Mouse (Mus musculus) heart, embryonic 11.5 days (tissue): Measurements from ENCODE around the gene Lars2. TPM values are rescaled to one million over a fixed set of nuclear protein-coding genes. Genes with fewer than 3 reads are reported as not detected.

Experiments
- ATAC-seq: fragments of 200-750 bp; cut with Nextera tagmentation; replicated peaks from 2 replicates; pipeline ENCODE4 v1.8.0; 2017; ENCODE audit warnings: moderate library complexity; ENCODE audit not compliant: insufficient number of reproducible peaks, low FRiP score, low TSS enrichment
- H3K27ac ChIP-seq: fragments of 300-500 bp; sonication (generic); 2 replicates; pipeline ENCODE4 v1.5.1; 2014; ENCODE audit warnings: mild to moderate bottlenecking, low read depth, low read length
- H3K27me3 ChIP-seq: fragments of 300-500 bp; sonication (generic); 2 replicates; pipeline ENCODE4 v1.6.1; 2014; ENCODE audit warnings: mild to moderate bottlenecking, low read length, mixed read lengths; ENCODE audit not compliant: control insufficient read depth, insufficient read depth
- H3K36me3 ChIP-seq: fragments of 300-500 bp; sonication (generic); 2 replicates; pipeline ENCODE4 v1.6.1; 2014; ENCODE audit warnings: mild to moderate bottlenecking, low read length, moderate library complexity, mixed read lengths; ENCODE audit not compliant: control insufficient read depth, insufficient read depth
- H3K4me1 ChIP-seq: fragments of 300-500 bp; sonication (generic); 2 replicates; pipeline ENCODE4 v1.6.1; 2014; ENCODE audit warnings: low read length; ENCODE audit not compliant: control insufficient read depth, insufficient read depth
- H3K4me2 ChIP-seq: fragments of 300-500 bp; sonication (generic); 2 replicates; pipeline ENCODE4 v1.6.1; 2014; ENCODE audit warnings: mild to moderate bottlenecking, moderate library complexity
- H3K4me3 ChIP-seq: fragments of 300-500 bp; sonication (generic); 2 replicates; pipeline ENCODE4 v1.5.1; 2014; ENCODE audit warnings: low read depth, low read length
- H3K9ac ChIP-seq: fragments of 300-500 bp; sonication (generic); 2 replicates; pipeline ENCODE4 v1.6.1; 2014; ENCODE audit warnings: mild to moderate bottlenecking, low read depth, low read length, moderate library complexity
- H3K9me3 ChIP-seq: fragments of 300-500 bp; sonication (generic); replicated peaks from 2 replicates; pipeline ENCODE4 v1.6.1; 2016; ENCODE audit warnings: low read length; ENCODE audit not compliant: control insufficient read depth
- WGBS: fragments of 180-500 bp; shearing (Covaris S2); extraction: QIAGEN DNeasy Blood & Tissue Kit; methylation state at CpG from one replicate; pipeline ENCODE4 v1.1.7; 2014; ENCODE audit not compliant: insufficient replicate concordance; 5-methylcytosine and 5-hydroxymethylcytosine counted together
- polyA plus RNA-seq: library from polyadenylated mRNA; unstranded; fragments of >200 nt; fragmentation: Nextera tagmentation; extraction: Ambion mirVana; gene quantifications from 2 replicates; pipeline ENCODE4 v1.2.1, GENCODE M21; 2014

Gene Lars2
- polyA plus RNA-seq, 1 experiment from 2014 or later = 1,126 TPM

GRCm38 (mm10) chr9:123485561-123485960 is 118.8 kb downstream of the Lars2 start:
- no peaks in the 10 kb centered on the region for H3K9me3 ChIP-seq
- no peak for ATAC-seq
- H3K4me3 ChIP-seq = no peak overlapping the region
- peaks cover 3% of the 10 kb centered on the region; the same call in 1 of the 2 replicates for H3K36me3 ChIP-seq
- H3K27me3 ChIP-seq = no peaks in the 10 kb centered on the region
- no peak overlapping the region for H3K9ac ChIP-seq
- 94% methylated on average over 4 of the region's 4 CpGs for WGBS
- H3K4me2 ChIP-seq = no peak overlapping the region
- peaks cover 62% of the 10 kb centered on the region for H3K4me1 ChIP-seq
- no peak overlapping the region for H3K27ac ChIP-seq

- Histone ChIP-seq H3K9me3 (no peaks in the 10 kb centered on the region), H3K36me3 (peaks cover 3% of the 10 kb centered on the region; the same call in 1 of the 2 replicates), H3K4me1 (peaks cover 62% of the 10 kb centered on the region), H3K27me3 (no peaks in the 10 kb centered on the region), H3K4me2 (no peak overlapping the region), H3K4me3 (no peak overlapping the region), H3K27ac (no peak overlapping the region), H3K9ac (no peak overlapping the region)
- no peak for ATAC-seq
- 73% methylated on average over 3 of the region's 3 CpGs for WGBS
Observed at GRCm38 (mm10) chr9:123486635-123487034, 119.9 kb downstream of the Lars2 start.

- no peaks in the 10 kb centered on the region for H3K9me3 ChIP-seq
- no peak overlapping the region for H3K27ac ChIP-seq
- no peaks in the 10 kb centered on the region for H3K36me3 ChIP-seq
- no peak overlapping the region for H3K4me2 ChIP-seq
- no peaks in the 10 kb centered on the region for H3K27me3 ChIP-seq
- H3K9ac ChIP-seq = no peak overlapping the region
- no peak overlapping the region for H3K4me3 ChIP-seq
- peaks cover 52% of the 10 kb centered on the region for H3K4me1 ChIP-seq
- ATAC-seq = no peak
- 63% methylated on average over 2 of the region's 2 CpGs for WGBS
Observed at GRCm38 (mm10) chr9:123489073-123489472, 122.3 kb downstream of the Lars2 start.

- no peak for ATAC-seq
- Histone ChIP-seq H3K4me2 (no peak overlapping the region), H3K27ac (0 out of 2 replicates have a peak overlapping the region, but pooled peaks have one; percentile 22), H3K36me3 (no peaks in the 10 kb centered on the region), H3K9ac (no peak overlapping the region), H3K27me3 (no peaks in the 10 kb centered on the region), H3K9me3 (no peaks in the 10 kb centered on the region), H3K4me1 (peaks cover 45% of the 10 kb centered on the region), H3K4me3 (no peak overlapping the region)
- WGBS = 64% methylated on average over 9 of the region's 9 CpGs
Observed at GRCm38 (mm10) chr9:123489727-123490343, 123.1 kb downstream of the Lars2 start.

GRCm38 (mm10) chr9:123490930-123491329 is 124.2 kb downstream of the Lars2 start:
- 61% methylated on average over 5 of the region's 5 CpGs for WGBS
- peaks cover 45% of the 10 kb centered on the region for H3K4me1 ChIP-seq
- 0 out of 2 replicates have a peak overlapping the region, but pooled peaks have one; percentile 7 for H3K4me2 ChIP-seq
- peak overlapping the region; percentile 47 for H3K27ac ChIP-seq
- H3K9ac ChIP-seq = no peak overlapping the region
- no peaks in the 10 kb centered on the region for H3K36me3 ChIP-seq
- no peak for ATAC-seq
- H3K27me3 ChIP-seq = no peaks in the 10 kb centered on the region
- no peak overlapping the region for H3K4me3 ChIP-seq
- no peaks in the 10 kb centered on the region for H3K9me3 ChIP-seq

GRCm38 (mm10) chr9:123491917-123492585 is 125.3 kb downstream of the Lars2 start:
- Histone ChIP-seq H3K27me3 (no peaks in the 10 kb centered on the region), H3K4me2 (peak overlapping the region; percentile 27), H3K9me3 (no peaks in the 10 kb centered on the region), H3K9ac (peak overlapping the region; percentile 28; the same call in 1 of the 2 replicates), H3K36me3 (no peaks in the 10 kb centered on the region), H3K27ac (peak overlapping the region; percentile 70), H3K4me3 (no peak overlapping the region), H3K4me1 (peaks cover 49% of the 10 kb centered on the region)
- 43% methylated on average over 9 of the region's 9 CpGs for WGBS
- ATAC-seq = peak; percentile 74

GRCm38 (mm10) chr9:123496665-123497064 is 129.9 kb downstream of the Lars2 start:
- no peak for ATAC-seq
- Histone ChIP-seq H3K27ac (no peak overlapping the region), H3K9me3 (no peaks in the 10 kb centered on the region), H3K4me1 (peaks cover 23% of the 10 kb centered on the region), H3K27me3 (no peaks in the 10 kb centered on the region), H3K9ac (no peak overlapping the region), H3K36me3 (peaks cover 3% of the 10 kb centered on the region), H3K4me3 (peak overlapping the region; percentile 8; the same call in 1 of the 2 replicates), H3K4me2 (peak overlapping the region; percentile 54)
- WGBS = 4% methylated on average over 13 of the region's 13 CpGs

- 48% methylated on average over 5 of the region's 5 CpGs for WGBS
- H3K4me1 ChIP-seq = peaks cover 12% of the 10 kb centered on the region
- ATAC-seq = no peak
Observed at GRCm38 (mm10) chr9:123497906-123498305, 131.2 kb downstream of the Lars2 start.

More at GRCm38 (mm10) chr9:123497906-123498305, 131.2 kb downstream of the Lars2 start:
- Histone ChIP-seq H3K9ac (no peak overlapping the region), H3K27ac (no peak overlapping the region), H3K36me3 (peaks cover 3% of the 10 kb centered on the region), H3K4me3 (no peak overlapping the region), H3K4me2 (no peak overlapping the region), H3K27me3 (no peaks in the 10 kb centered on the region), H3K9me3 (no peaks in the 10 kb centered on the region)
